Mouse (Mus musculus) MEL-GATA-1-ER (cell line): ENCODE measurements around the gene Clec16a.
A peak's percentile ranks its signal among the peaks of the same experiment; 100 is the strongest.

Source experiments
- DNase-seq: peaks from one replicate; pipeline ENCODE4 v3.0.0-alpha.2; 2012; ENCODE audit warnings: low read depth; ENCODE audit errors: extremely low read depth

The Clec16a gene

DNA sequence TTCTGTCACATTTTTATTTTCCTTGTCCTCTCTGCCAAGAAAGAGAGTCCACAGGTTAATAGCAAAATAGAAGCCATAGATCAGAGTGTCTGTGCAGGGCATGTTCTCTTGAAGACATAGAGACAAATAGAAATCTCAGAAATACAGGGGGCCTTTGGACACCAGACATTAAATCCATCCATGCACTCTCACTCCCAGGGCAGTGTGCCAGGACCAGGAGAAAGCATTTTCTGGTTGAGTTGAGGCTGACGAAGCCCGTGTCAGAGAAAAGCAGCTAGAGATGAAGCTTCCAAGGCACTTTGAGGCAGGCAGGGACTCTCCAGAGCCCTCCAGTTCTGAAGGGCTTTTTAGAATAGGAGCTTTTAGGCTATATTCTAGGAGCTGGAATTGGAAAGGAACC is 171.6 kb downstream of the Clec16a start:
- no peak for DNase-seq

DNA sequence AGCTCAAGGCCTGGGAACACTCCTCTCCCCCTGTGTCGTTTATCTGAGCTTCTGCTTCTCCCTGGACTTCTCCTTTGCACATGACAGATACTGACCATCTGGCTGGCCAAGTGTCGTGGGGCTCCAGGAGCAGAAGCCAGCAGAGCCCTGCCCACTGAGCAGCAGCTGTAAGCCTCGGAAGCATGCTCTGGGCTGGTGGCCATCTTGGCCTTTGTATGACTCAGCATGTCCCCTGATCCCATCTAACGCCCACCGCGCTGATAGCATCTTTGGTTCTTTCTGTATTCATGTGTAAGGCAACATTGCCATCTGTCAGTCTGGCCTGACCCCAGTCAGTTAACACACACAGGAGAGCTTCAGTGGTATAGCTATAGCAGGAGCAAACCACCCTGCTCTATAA is 174.8 kb downstream of the Clec16a start:
- DNase-seq, result no peak

DNA sequence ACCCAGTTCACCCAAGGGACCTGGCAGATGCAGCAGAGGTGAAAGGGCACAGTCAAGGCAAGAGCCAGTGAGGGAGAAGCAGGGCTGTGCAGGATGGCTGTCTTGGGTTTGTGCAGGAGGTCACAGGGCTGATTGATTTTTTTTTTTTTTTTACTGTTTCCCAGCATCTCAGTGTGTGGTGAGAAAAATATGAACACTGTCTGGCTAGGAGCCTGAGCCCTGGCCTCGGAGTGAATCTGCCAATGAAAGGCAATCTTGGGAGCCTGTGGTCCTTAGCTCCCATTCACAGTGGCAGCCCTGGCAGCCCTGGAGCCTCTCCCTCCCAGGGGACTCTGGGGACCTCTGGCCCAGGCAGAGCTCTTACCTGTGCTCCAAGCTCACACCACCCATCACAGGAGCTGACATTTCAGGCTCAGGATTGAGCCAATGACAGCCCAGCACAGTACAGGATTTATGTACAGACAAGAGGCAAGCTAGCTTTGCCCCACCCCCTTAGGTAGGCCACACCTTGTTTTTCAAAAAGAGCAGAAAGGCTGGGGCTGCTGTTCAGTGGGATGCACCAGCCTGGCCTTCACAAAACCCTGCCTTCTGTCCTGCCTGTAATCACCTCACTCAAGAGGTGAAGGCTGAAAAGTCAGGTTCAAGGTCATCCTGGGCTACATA is 177.9 kb downstream of the Clec16a start:
- no peak for DNase-seq

DNA sequence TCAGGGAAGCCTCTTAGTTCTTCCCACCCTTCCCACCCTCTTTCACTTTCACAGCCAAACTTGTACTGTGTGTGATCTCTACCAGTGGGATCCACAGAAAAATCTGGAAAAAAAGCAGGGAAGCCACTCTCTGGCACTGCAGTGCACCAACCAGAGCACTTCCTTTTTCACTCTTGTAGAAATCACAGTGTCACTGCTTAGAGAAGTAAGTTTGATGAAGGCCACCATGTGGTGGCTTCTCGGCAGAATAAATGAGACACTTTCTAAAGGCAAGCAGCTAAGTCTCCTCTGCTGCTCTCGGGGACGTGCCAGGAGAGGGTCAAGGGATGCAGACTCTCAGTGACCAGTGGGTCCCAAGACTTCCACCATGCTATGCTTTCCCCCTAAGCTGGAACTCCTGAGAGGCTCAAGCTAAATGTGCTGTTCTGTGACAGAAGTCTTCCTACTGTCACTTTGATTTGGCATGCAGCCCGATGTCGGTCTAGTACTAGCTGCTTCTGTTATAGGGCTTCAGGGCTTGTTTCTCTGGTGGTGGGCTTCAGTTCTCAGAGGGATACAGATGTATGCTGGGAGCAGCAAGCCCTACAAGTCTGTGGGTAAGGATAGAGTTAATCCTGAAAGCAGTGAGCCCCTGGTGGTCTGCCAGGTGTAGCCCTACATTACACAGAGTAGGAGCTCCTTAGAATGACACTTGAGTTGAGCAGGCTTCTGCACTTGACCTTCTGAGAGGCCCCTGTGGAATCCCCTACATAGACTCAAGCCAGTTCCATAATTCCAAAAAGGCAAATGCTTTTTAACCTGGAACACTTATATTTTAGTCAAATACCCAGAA is 178.9 kb downstream of the Clec16a start:
- DNase-seq, result no peak

DNA sequence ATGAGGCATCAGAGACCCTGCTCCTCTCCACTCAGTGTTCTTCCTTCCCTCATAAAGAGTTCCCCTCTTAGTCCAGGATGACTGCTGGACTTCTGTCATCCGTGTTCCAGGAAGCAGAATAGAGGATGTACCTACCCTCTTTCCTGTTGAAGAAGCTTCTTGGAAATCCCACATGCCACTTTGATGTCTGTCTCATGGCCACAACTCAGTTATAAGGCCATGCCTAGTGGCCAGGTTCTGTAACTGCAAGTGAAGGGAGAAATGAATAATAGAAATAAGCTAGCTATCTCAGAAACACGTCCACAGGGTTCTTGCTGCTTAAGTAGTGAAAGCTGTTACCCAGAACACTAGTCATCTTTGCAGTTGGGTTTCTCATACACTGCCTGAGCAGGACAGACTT is 180.0 kb downstream of the Clec16a start:
- DNase-seq, result peak; percentile 19

DNA sequence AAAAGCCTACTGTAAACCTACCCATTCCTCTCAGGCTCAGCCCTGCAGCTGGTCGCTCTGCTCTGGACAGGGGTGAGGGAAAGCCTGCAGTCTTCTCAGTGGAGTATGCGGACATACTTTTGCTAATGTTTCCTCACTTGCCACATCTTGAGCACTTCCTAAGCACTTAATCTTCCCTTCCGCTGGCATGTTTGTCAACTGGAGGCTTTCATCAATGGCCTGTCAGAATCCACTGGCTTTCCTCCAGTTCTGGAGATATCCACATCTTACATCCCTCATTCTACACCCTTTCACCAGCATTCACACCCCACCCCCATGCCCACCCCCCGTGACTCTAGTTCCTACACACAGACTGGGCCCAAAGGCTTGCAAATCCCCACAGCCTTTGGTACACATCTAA is 182.5 kb downstream of the Clec16a start:
- no peak for DNase-seq

DNA sequence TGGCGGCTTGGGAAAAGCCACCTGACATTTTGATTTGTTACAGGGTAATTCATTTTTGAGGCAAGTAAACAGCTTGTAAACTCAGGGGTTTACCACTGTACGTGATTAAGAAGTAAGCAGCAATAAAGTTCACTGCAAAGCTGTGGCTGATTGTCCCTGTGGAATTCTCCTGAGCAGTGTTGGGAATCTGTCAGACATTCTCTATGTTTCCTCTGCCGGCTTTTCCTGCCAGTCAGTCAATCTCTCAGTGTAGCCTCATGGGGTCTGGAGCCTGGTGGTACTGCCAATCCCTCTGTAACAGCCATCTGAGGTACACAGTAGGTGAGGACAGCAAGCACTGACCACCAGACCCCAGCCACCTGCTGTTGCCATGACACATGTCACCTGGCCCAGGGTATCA is 183.7 kb downstream of the Clec16a start:
- no peak for DNase-seq

DNA sequence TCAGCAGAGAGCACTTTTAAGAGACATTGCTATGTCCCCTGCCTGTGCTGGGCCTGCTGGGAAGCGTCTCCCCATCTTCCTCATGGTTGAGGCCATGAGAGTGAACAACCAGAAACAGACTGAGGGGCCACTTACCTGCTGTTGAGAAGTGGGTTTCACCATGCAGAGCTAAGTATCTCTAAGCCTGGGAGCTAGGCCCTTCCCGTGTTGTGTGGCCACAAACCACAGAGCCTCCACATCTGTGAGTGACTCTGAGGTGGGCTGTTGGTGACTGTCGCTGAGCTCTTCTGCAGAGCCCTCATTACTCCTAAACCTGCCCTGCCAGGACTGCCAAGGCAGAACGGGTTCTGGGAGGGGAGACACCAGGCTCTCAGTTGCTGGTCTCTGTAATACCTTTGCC is 185.8 kb downstream of the Clec16a start:
- no peak for DNase-seq

DNA sequence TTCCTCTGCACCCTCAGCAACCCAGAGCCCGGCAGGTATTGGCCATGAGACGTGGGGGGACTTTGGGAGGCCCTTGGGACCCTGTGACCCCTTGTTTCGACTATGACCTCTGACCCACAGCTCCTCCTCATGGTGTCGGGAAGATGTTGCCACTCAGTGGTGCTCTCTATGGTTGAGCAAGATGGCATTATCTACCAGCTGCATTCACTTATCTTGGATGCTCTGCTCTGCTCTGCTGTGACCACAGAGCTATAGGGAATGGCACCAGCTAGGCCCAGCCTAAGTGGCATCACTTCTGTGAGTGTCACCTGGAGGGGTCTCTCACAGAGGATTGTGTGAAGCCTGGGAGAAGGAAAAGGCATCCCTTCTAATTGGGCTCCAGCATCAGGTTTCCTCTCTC is 186.6 kb downstream of the Clec16a start:
- no peak for DNase-seq

DNA sequence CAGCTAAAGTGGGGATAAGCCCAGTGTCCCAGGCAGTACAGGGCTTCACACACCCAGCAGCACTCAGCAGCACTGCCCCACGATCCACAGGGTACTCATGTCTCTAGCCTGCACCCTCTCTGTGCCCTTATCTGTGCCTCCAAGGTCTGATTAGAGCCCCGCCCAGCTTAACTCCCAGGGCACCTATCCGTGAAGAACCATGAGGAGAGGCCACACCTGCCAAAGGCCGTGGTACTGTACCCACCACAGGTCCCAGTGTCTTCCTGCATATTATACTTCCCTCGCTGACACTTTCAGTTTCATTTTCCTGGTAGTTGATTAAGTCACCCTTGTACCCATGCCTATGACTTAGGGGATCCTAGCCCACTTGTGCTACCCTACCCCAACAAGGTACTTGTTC is 187.3 kb downstream of the Clec16a start:
- DNase-seq, result no peak

DNA sequence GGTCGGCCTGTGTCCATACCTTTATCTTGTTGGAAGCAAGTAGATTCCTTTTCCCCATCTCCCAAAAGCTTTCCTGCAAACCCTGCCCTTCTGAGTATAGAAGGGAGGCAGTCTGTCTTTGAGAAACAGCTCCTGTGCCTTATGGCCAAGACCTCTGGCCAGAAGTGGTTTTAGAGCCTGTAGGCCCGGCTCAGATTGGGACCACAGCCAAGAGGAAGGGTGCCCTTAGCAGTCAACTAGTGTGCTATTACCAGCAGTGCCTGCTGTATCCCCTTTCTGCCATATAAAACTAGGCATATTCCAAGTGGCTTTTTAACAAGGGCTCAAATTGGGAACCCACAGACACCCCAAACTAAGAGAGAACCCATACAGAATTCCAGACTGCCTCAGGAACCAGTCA is 190.6 kb downstream of the Clec16a start:
- no peak for DNase-seq

DNA sequence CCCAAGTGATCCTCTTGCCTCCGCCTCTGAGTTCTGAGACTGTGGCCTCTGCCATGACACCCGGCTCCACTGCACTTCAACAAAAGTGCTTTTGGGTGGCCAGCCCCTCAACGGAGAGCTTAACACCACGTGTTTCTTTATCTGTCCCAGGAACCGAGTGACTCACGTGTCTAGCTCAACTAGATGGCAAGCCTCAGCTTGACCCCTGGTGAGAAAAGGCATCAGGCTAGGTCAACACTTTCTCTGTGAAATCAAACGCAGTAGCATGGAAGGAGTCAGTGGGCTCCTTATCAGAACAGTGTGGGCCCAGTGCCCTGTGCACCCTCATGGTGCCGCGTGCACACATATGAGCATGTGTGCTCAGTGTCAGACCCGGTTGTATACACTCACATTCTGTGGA is 191.2 kb downstream of the Clec16a start:
- DNase-seq, result no peak

DNA sequence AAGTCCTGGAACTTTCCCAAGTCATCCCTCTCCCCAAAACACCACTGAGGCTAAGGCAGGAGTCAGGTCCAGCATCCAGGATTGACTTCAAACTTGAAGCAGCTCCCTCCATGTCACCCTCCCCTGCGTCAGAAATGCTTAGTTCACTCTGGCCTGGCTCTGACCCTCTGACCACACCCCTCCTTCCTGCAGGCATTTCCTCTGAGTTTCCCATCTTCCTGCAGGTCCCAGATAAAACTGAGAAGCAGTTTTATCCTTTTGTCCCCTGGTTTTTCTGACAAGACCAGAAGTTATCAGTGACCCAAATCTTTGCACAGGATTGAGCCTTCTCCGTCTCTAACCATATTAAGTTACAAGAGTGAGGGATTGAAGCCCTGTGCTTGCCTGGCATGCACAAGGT is 192.4 kb downstream of the Clec16a start:
- DNase-seq, result no peak

DNA sequence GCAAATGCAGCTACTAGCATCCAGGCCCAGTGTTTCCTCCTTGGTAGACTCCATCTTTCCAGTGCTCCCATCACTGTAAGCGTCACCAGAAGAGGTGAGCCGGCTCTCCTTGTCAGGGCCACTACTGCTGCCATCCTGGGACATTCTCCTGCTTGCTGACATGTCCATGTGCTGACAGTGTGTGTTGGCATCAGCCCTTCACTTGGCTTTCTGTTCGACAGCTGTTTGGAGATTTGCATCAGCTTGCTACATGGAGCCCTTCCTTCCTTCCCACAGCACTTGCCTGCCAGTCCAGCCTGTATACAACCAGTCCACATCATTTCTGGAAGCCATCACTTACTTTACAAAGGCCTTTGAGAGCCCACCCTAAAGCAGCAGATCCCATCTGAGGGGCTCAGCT is 193.7 kb downstream of the Clec16a start:
- no peak for DNase-seq

DNA sequence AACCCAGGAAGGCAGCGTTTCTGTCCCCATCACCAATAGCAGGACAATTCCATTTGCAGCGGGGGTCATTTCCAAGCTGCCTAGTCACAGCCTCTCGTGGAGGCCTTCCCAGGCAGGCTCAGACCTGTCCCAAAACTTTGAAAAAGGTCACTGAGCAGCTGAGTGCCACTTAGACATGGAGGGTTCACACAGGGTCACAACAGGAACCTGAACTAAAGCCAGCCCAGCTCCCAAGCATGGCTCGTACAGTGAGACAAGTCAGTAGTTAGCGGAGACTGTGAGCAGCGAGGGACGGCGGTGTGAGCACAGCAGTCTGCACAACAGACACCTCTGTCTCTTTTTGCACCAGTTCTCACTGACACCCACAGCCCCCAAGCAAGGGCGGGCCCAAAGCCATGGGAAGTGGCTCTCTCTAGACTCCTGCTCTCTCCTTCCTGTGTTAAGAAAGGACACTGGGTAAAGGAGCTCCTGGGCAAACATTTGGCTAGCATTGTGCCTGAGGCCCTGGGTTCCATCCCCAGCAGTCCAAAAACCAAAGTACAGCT is 194.8 kb downstream of the Clec16a start:
- no peak for DNase-seq

DNA sequence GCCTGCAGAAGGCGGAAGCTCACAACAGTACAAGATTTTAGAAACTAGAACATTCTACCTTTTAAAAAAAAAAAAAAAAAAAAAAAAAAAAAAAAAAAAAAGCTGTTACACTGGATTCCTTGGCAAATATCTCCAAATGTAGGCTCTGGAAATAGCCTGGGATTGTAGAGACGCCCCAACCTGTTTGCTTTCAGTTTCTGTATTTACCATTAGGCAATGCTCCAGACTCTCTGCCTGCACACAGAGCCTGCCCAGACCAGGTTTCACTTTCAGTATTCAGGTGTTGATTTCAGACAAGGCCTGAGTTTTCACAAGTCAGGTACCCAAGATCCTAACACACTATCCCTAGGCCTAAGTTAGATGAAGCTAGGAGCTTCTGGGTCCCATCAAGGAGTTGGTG is 195.9 kb downstream of the Clec16a start:
- DNase-seq, result no peak

DNA sequence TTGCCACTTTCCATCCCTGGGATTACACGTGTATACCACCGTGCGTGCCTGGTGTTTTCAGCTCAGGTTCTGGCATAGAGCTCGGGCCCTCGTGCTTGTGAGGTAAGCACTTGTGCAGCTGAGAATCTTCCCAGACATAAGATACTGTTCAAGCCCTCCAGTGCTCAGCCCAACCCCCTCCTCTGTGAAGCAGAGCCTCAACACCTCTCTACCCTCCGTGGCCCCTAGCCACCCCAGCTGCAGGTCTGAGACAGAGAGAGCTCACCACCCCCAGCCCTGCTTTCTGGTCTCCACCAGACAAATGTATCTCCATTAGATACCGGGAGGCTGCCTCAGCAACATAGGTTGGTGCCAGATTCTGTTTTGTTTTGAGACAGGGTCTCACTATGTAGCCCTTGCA is 204.1 kb downstream of the Clec16a start:
- DNase-seq, result no peak

DNA sequence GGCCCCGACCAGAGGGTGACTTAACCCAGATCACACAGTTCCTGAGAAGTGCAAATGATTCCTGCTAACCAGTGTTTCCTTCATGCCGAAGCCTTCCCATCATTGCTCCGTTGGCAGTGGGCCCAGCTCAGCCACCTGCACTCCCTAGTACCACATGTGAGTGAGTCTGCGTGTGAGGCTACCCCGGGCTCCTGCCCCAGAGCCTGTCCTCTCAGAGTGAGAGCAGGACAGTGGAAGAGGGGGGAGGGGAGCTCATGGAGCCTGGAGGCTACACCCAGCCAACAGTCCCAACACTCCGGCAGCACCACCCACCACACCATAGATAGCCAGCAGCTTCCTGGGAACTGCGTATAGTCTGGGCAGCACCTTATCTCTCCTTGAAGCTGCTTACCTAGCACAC is 204.7 kb downstream of the Clec16a start:
- no peak for DNase-seq

DNA sequence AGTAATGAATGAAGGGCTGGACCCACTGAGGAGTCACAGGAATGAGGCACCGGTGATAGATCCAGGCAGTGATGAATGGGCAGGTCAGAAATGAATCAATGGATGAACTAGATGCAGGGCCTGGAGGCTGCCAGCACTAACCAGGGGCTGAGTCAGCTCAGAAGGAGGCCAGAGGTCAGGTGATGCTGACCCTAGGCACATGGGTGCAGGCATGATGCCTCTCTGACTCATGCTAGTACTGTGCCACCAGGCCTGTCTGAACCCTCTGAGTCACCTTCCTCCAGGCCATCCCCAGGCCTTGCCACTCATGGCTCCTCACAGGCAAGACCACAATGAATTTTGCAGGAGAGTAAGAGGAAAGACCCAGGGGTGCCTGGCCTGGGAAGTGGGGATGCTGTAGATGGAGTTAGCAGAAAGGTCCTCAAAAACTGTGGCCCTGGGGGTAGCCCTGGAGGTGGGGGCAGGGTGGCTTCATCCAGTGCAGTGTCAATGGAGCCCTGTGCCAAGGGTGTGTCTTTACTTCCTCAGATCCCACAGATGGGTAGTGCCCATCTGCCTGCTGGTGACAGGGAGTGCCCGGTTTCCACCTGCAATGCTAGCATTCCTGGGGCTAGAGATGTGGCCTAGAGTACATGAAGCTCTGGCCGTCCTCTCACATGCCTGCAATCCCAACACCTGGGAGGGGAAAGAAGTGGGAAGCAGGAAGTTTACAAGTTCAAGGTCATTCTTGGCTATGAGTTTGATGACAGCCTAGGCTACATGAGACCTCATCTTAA is 209.6 kb downstream of the Clec16a start:
- no peak for DNase-seq

DNA sequence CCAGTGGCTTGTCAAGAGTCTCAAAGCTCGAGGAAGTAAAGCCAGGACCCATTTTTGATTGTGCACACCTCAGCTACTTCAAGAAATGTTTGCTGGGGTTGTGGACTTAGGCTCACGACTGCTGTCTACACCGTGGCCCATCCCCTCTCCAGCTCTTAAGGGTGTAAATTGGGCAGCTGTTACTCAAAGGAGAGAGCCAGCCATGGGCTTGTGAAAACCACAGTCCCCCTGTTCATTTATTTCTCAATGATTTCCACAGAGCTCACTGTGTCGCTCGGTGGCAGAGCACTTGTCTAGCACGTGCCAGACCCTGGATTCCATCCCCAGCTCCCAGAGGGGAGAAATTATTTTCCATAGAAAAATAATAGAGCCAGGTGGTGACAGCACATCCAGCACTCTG is 211.0 kb downstream of the Clec16a start:
- DNase-seq, result no peak

DNA sequence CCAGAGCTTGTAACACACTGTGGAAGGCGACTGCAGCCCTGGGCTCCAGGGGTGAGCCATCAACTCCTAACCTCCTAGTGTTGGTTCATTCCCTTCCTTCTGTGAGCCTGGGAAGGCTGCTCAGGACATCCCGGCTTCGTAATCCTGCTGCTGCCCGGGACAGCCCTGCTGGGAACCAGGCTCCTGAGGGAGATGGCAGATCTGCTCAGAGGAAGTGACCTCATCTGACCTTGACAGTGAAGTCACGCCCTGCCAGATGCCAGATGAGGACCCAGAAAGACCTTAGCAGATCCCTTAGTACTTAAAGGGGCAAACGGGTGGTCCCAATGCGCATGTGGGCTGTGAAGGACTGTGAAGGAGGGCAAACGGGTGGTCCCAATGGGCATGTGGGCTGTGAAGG is 216.0 kb downstream of the Clec16a start:
- DNase-seq, result no peak

DNA sequence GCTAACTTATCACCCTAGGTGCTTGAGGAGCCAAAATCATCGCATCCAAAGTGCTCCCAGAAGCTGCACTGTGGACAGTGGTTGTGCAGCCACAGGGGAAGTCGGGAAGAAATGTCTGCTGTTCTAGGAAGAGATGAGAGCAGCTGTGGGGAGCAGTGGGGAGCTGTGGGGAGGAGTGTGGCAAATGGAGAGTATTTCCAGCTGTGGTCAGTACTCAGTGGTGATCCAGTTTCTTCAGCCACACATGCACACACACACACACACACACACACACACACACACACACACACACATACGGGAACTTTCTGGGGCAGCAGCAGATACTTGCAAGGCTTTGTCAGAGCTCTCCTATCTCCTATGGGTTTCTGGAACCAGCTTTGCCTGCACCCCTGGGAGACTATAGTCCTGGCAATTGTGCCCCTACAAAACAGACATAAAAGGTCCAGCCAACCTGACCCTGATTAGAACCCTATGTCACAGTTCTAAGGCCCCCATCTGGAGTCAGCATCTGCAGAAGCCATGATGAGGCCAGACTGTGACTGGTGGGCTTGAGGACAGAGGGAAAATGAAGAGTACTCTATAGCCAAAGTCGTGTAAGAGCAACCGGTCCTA is 217.5 kb downstream of the Clec16a start:
- no peak for DNase-seq
